Mouse (Mus musculus): ENCODE measurements around the gene Rdh11.
A peak's percentile ranks its signal among the peaks of the same experiment; 100 is the strongest.
"Not testable (repeated sequence)": the region's sequence is repeated elsewhere in the genome, so short reads cannot be mapped to it uniquely, and the experiment has no call there.

Gene Rdh11

GRCm38 (mm10) chr12:79192193-79192592 is at the start of gene Rdh11:
Gene Rdh11 (minus strand): TSS chr12:79192293.
- DNase-seq (ENCODE audit: extremely low spot score), result no peak

- DNase-seq (ENCODE audit: extremely low spot score), result peak; percentile 14
These were observed 43.5 kb upstream of the Rdh11 start for GRCm38 (mm10) chr12:79235485-79236080.

GRCm38 (mm10) chr12:79217511-79217910 is 25.4 kb upstream of the Rdh11 start:
- no peak for DNase-seq (ENCODE audit: extremely low spot score)

GRCm38 (mm10) chr12:79211447-79211846 is 19.4 kb upstream of the Rdh11 start:
- DNase-seq (ENCODE audit: extremely low spot score), result no peak

GRCm38 (mm10) chr12:79208703-79209464 is 16.8 kb upstream of the Rdh11 start, which contains the start of gene Rdh12:
Gene Rdh12 (plus strand): TSS chr12:79208914.
- peak; percentile 33 for DNase-seq (ENCODE audit: extremely low spot score)

- DNase-seq (ENCODE audit: extremely low spot score), result no peak
These were observed 9.8 kb upstream of the Rdh11 start for GRCm38 (mm10) chr12:79201882-79202281.

- no peak for DNase-seq (ENCODE audit: extremely low spot score)
These were observed 5.0 kb upstream of the Rdh11 start for GRCm38 (mm10) chr12:79197105-79197504.

DNA sequence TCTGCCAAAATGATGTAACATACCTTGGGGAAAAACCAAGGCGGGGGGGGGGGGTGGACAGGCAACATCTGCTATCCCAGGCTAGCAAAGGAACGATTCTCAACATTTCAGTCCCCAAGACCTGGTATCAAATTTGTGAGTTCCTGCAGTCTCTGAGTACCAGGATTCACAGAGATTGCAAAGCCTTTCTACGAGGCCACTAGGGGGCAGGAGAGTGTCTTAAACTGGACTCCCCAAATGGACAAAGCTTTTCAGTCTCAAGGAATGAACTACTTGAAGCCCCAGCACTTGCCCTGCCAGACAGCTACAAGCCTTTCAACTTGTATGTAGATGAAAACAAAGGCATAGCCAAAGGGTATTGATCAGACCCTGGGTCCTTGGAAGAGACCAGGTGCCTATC is 1.3 kb upstream of the Rdh11 start:
- DNase-seq (ENCODE audit: extremely low spot score), result peak; percentile 63

GRCm38 (mm10) chr12:79191701-79192100 is 392 bp downstream of the Rdh11 start:
- peak; percentile 82 for DNase-seq (ENCODE audit: extremely low spot score)

DNA sequence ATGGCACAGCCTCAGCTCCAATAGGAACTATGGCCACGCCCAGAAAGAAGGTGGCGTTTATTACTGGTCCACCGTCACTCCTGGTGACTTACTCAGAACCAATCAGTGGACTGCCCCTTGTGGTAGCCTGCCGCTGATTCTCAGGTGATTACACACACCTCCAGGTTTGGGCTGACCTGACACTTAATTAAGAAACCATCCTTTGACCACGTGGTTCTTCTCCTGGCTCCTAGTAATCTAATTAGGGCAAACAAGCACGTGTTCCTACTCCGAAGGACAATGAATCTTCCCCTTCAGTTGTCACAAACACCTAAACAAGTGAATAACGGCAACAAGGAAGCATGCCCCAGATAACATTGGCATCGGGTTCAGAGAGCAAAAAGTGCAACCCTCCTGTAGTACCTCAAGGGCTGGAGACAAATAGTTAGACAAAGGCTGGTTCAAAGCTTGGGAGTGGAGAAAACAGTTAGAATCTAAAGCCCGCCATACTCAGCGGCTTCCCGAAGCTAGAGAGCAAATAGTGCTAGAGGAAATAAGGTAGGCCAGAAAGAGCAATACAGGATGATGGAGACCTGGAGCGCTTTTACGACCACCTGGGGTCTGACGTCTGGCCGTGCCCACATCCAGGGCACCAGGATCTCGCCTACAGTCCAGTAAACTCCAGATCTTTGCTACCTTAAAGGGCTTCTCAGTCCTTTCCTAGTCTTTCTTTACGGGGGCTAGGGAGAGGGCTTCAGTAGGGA is 991 bp downstream of the Rdh11 start:
- DNase-seq (ENCODE audit: extremely low spot score), result peak; percentile 74

- DNase-seq (ENCODE audit: extremely low spot score), result not testable (repeated sequence)
These were observed 6.9 kb downstream of the Rdh11 start for GRCm38 (mm10) chr12:79185160-79185559.

DNA sequence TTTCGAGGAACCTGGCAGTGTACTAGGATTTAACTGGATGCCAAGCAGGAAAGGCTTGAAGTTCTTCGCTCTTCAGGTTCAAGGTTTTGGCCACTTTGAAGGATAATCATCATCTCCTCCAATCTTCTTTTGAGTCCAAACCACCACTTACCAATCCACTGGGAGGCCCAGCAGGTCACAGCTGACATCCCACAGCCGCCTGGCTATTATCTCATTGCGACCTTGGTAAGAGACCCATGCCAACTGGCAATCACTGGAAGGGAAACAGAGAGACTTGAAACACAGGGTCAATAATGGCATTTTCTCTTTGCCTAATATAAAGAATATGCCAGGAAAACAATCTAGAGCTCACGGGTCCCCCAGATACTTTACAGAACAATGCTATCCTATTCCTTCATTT is 16.1 kb downstream of the Rdh11 start:
- no peak for DNase-seq (ENCODE audit: extremely low spot score)

DNA sequence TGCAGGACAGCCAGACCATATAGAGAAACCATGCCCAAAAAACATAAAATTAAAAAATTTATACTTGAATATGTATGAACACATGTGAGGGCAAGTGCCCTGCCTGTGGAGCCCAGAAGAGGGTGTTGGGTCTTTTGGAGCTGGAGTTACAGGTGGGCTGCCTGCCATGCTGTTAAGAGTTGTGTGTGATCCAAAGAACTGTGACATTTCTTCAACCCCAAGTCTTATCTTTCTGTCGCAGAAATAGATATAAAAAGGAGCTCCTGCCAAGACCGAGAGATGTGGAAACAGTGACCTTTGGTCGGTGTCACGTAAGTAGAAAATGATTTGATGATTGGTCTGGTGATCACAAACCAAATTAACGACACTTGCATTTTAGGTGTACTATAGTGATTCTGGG is 18.4 kb downstream of the Rdh11 start:
- no peak for DNase-seq (ENCODE audit: extremely low spot score)

DNA sequence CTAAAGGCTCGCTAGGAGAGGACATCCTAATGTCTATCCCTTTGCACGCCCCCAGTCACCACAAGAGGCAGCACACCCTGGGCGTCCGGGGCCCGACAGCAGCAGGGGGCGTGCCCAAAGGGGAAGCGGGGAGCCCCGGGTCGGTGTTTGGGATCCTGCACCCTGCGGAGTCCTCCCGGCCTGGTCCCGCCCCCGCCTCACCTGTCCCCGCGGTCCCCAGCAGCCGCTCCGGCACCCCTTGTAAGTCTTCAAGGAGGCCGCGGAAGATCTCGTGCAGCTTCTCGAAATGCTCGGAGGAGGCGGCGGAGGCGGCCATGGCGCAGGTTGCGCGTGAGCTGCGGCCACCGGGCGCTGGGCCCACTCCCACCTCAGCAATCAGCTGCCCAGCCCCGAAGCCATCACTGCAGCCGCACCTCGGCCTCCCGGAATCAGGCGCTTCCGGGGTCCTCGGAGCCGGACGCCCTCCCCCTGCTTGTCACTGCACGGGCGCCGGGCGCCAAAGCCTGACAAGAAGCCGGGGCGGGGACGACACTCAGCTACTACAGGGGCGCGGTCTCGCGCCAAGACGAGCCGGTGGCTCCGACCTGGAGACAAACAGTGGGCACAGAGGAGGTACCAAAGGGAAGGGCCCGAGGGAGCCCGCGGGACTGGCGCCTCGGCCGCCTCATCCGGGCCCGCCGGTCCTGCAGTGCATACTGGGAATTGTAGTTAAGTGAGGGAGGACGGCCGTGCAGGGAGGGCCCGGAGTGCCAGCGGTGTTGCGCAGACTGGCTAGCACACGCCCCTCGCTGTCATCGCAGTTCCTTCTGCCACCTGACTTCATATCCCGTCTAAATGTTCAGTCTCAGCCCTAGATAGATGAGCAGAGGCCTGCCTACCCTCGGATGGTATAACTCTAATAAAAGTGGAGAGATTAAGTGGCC is 19.8 kb downstream of the Rdh11 start, which contains the start of gene Vti1b:
TSS of gene Vti1b (minus strand) at position 649 of the 923 bp plus-strand sequence.
- DNase-seq (ENCODE audit: extremely low spot score), result peak; percentile 92

DNA sequence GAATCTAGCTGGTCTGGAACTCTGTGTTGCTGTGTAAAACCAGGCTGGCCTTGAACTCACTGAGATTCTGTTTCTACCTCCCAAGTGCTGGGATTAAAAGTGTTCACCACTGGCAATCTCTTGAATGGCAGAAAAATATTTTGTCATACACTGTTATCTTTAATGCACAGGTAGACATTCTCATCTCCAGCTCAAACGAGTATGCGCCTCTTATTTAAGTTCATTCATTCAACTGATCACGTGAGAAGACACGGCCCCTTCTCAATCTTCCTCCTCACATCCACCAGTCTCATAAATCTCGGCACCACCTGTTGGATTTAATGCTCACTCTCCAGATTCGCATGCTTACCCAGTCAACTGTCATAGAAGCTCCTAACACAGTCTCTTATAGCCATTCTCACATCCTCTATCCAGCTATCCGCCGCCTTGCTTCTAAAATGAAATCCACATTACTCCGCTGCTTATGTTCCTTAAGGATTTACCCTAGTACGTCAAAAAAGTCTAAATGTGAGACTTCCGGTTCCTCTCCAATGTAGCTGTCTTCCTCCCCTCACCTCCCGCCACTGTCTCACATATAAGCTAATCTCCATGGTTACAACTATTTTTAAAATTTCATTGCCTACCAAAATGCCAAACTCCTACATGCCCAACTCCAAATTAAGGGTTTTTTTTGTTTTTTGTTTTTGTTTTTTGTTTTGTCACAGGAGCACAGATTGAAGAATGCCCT is 20.7 kb downstream of the Rdh11 start:
- no peak for DNase-seq (ENCODE audit: extremely low spot score)

- DNase-seq (ENCODE audit: extremely low spot score), result no peak
These were observed 21.7 kb downstream of the Rdh11 start for GRCm38 (mm10) chr12:79170421-79170820.

DNA sequence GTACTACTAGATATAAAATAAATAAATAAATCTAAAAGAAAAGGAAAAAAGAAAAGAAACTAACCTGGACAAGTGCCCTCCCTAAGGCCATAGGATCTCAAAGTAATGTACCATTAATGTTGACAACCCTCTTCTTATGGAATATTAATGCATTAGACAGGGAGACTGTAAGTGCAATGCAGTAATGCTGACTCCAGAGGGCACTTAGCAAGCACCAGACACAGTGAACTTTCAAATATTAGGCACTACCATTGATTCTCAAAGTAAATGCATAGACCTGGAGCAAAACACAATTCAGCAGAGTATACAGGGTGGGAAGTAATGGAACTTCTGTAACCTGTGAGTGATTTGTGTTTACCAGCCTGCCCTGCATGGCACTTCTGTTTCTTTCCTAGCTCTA is 22.9 kb downstream of the Rdh11 start:
- no peak for DNase-seq (ENCODE audit: extremely low spot score)

DNA sequence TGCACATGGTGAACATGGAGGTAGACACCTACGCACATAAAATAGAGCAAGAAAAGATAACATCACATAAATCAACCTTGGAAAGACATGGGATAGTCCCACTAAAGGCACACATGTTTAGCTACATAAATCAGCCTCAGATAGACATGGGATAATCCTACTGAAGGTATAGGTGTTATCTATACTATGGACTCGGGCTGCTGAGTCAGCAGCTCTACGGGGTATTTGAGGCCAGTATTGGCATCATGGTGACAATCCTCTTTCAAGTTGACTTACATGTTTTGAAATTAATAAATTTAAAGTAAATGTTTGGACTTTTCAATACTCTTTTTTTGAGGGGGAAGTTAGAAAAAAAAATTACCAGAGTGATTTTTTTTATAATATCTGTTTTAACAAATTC is 29.2 kb downstream of the Rdh11 start:
- DNase-seq (ENCODE audit: extremely low spot score), result no peak

DNA sequence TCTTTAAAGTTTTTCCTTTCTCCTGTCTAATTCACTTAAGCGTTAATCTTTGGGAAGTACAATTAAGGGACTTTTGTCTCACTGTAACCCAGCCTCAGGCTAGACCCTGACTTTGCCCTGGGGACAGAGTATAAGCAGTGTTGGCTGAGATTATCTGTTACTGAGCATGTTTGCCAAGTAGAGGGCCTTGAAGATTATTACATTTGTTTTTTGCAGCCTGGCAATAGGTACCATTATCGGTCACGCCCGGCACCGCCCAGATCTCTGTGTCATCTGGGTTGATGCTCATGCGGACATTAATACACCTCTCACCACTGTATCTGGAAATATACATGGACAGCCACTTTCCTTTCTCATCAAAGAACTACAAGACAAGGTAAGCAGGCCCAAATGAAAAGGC is 42.4 kb downstream of the Rdh11 start:
- DNase-seq (ENCODE audit: extremely low spot score), result no peak

- DNase-seq (ENCODE audit: extremely low spot score), result no peak
These were observed 50.7 kb downstream of the Rdh11 start for GRCm38 (mm10) chr12:79141384-79141783.

DNA sequence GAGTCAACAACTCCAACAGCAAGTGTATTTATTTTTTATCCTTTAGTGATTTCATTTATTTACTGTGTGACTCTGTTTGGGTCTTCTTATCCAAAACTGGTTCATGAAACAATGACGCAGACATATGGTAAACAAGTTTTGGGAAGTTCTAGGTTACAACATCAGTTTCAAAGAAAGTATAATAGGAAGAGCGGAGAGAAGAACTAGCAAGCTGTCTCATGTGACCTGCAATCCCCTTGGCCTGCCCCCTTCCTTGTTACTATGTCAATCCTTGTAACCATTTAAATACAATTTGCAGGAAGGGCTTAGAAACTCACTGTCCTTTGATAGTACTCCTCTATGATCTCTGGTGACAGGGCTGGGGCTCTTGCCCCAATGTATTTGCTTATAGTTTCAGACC is 51.3 kb downstream of the Rdh11 start:
- no peak for DNase-seq (ENCODE audit: extremely low spot score)

Measured in embryo, embryonic 9.5 days (tissue).